Mouse (Mus musculus) stomach, postnatal 0 days (tissue): ENCODE measurements at regions not wholly inside any gene's neighbourhood (a gene's known extent, or its start where the extent isn't known, plus 50 kb on each side); places are given as distances from the start of the nearest gene placed in this dataset.

ENCODE experiments used
- ATAC-seq: fragments of 200-750 bp; cut with Nextera tagmentation; 2 replicates; pipeline ENCODE4 v1.8.0; 2017; ENCODE audit not compliant: low FRiP score, low TSS enrichment
- DNase-seq: peaks from one replicate; pipeline ENCODE4 v3.0.0-alpha.2; 2016; ENCODE audit warnings: low spot score
- H3K27ac ChIP-seq: fragments of 300-500 bp; sonication (generic); replicated peaks from 2 replicates; pipeline ENCODE4 v1.5.1; 2014; ENCODE audit warnings: mild to moderate bottlenecking, control low read depth
- H3K27me3 ChIP-seq: fragments of 300-500 bp; sonication (generic); 2 replicates; pipeline ENCODE4 v1.6.1; 2014; ENCODE audit warnings: low read length; ENCODE audit not compliant: control insufficient read depth, insufficient read depth
- H3K36me3 ChIP-seq: fragments of 300-500 bp; sonication (generic); 2 replicates; pipeline ENCODE4 v1.6.1; 2014; ENCODE audit warnings: low read length, mixed read lengths; ENCODE audit not compliant: control insufficient read depth, insufficient read depth
- H3K4me1 ChIP-seq: fragments of 300-500 bp; sonication (generic); replicated peaks from 2 replicates; pipeline ENCODE4 v1.6.1; 2014; ENCODE audit warnings: antibody characterized with exemption; ENCODE audit not compliant: control insufficient read depth, insufficient read depth
- H3K4me2 ChIP-seq: fragments of 300-500 bp; sonication (generic); replicated peaks from 2 replicates; pipeline ENCODE4 v1.6.1; 2014; ENCODE audit warnings: low read depth, mild to moderate bottlenecking, control low read depth, moderate library complexity
- H3K4me3 ChIP-seq: fragments of 300-500 bp; sonication (generic); 2 replicates; pipeline ENCODE4 v1.5.1; 2014; ENCODE audit warnings: low read depth, low read length, control low read depth
- H3K9ac ChIP-seq: fragments of 300-500 bp; sonication (generic); 2 replicates; pipeline ENCODE4 v1.6.1; 2014; ENCODE audit warnings: mild to moderate bottlenecking, low read length, control low read depth, mixed read lengths
- H3K9me3 ChIP-seq: fragments of 300-500 bp; sonication (generic); 2 replicates; pipeline ENCODE4 v1.6.1; 2016; ENCODE audit warnings: low read length; ENCODE audit not compliant: control insufficient read depth
- CTCF ChIP-seq: IDR thresholded peaks from 2 replicates; pipeline ENCODE4 v1.5.1; 2016; ENCODE audit warnings: antibody characterized with exemption, low read depth, mild to moderate bottlenecking, moderate library complexity
- EP300 ChIP-seq: optimal IDR thresholded peaks from 2 replicates; pipeline ENCODE3; 2016; ENCODE audit warnings: antibody characterized with exemption
- WGBS: fragments of 180-500 bp; shearing (Covaris S2); extraction: QIAGEN DNeasy Blood & Tissue Kit; methylation state at CpG from one replicate; pipeline ENCODE4 v1.1.7; 2014; 5-methylcytosine and 5-hydroxymethylcytosine counted together

DNA sequence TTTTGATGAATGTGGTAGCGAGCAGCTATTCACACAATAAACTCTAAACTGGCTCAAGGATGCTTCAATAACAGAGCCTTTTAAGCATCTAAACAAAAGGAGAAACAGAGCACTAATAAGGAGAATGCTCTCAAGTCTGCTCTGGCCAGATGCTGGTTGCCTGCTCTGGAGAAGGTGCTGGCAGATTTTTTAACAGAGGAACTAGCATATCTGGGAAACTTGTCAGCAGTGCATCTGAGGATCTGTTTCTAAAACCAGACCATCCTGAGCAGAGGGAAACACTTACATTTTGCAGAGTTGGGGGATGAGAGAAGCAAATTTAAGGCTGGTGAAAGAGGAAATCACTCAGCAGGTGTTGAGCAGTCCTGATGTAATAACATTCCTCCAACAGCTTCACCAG, 2748.6 kb upstream of the Gm7489 start:
- DNase-seq: no peak
- no peaks in the 10 kb centered on the region for H3K27me3 ChIP-seq
- H3K9ac ChIP-seq: no peak overlapping the region
- no peak overlapping the region for H3K4me2 ChIP-seq
- no peak for ATAC-seq
- H3K4me3 ChIP-seq: no peak overlapping the region
- no peaks in the 10 kb centered on the region for H3K9me3 ChIP-seq
- TF ChIP-seq EP300: no peak
- TF ChIP-seq CTCF: no peak
- no peaks in the 10 kb centered on the region for H3K36me3 ChIP-seq
- H3K27ac ChIP-seq: no peak overlapping the region
- WGBS: 74% methylated on average over 1 of the region's 1 CpGs
- no peaks in the 10 kb centered on the region for H3K4me1 ChIP-seq

- TF ChIP-seq CTCF (no peak), EP300 (no peak)
- H3K4me3 ChIP-seq: no peak overlapping the region
- 41% methylated on average over 4 of the region's 4 CpGs for WGBS
- H3K36me3 ChIP-seq: no peaks in the 10 kb centered on the region
- ATAC-seq (no peak), DNase-seq (no peak)
- no peak overlapping the region for H3K4me2 ChIP-seq
- H3K4me1 ChIP-seq: no peaks in the 10 kb centered on the region
- H3K9me3 ChIP-seq: no peaks in the 10 kb centered on the region
- no peaks in the 10 kb centered on the region for H3K27me3 ChIP-seq
- no peak overlapping the region for H3K9ac ChIP-seq
- no peak overlapping the region for H3K27ac ChIP-seq
Measured at GRCm38 (mm10) chr15:51139507-51139906, 2745.2 kb upstream of the Gm7489 start.

- H3K27me3 ChIP-seq: no peaks in the 10 kb centered on the region
- H3K9me3 ChIP-seq: no peaks in the 10 kb centered on the region
- no peaks in the 10 kb centered on the region for H3K4me1 ChIP-seq
- no peak for TF ChIP-seq EP300
- DNase-seq (no peak), ATAC-seq (no peak)
- WGBS: 94% methylated on average over 1 of the region's 1 CpGs
- no peak overlapping the region for H3K27ac ChIP-seq
- no peak overlapping the region for H3K9ac ChIP-seq
- H3K4me3 ChIP-seq: no peak overlapping the region
- H3K4me2 ChIP-seq: no peak overlapping the region
- H3K36me3 ChIP-seq: no peaks in the 10 kb centered on the region
Measured at GRCm38 (mm10) chr15:51173976-51174620, 2710.6 kb upstream of the Gm7489 start.

DNA sequence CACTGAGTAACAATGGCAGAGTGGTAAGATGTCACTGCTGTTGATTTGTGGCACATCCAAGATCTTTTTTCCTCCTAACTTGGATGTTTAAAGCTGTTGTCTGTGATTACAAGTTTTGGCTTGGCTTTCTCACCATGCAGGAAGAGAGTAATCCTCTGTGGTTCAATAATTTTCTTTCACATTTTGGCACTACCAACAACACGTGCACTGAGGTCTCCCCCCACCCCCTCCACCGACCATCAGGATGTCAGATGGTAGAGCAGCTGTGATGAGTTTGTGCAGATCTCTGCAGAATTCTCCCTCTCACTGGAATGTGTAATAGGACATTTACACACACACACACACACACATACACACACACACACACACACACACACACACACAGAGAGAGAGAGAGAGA, 2708.2 kb upstream of the Gm7489 start:
- Histone ChIP-seq H3K4me3 (no peak overlapping the region), H3K9ac (no peak overlapping the region), H3K36me3 (no peaks in the 10 kb centered on the region), H3K4me1 (no peaks in the 10 kb centered on the region), H3K27me3 (no peaks in the 10 kb centered on the region), H3K27ac (no peak overlapping the region), H3K9me3 (no peaks in the 10 kb centered on the region), H3K4me2 (no peak overlapping the region)
- no peak for TF ChIP-seq EP300
- no peak for TF ChIP-seq CTCF
- WGBS: 64% methylated on average over 2 of the region's 2 CpGs
- DNase-seq (no peak), ATAC-seq (no peak)

DNA sequence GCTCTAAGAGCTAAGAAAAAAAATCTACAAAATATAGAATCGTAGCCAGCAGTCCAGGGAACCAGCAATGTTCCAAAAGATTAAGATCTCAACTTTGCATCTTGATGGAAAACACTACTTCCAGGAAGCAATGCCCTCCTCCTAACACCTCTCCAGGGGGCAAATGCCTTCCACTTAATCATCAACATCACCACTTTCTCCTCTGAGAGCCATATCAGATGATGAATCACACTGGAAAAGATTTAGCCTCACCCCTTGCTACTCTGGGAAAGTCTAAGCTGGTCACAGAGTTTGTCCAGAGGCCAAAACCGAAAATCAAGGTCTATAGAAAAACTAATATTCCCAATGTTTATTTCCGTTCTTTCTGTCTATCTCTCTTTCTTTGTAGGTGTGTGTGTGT, 2695.6 kb upstream of the Gm7489 start:
- TF ChIP-seq CTCF (no peak), EP300 (no peak)
- H3K27ac ChIP-seq: no peak overlapping the region
- WGBS: 80% methylated on average over 3 of the region's 3 CpGs
- H3K4me1 ChIP-seq: no peaks in the 10 kb centered on the region
- H3K27me3 ChIP-seq: no peaks in the 10 kb centered on the region
- no peak overlapping the region for H3K4me3 ChIP-seq
- DNase-seq: no peak
- no peak for ATAC-seq
- H3K4me2 ChIP-seq: no peak overlapping the region
- H3K9me3 ChIP-seq: no peaks in the 10 kb centered on the region
- no peak overlapping the region for H3K9ac ChIP-seq
- no peaks in the 10 kb centered on the region for H3K36me3 ChIP-seq

GRCm38 (mm10) chr15:51197466-51198158, 2687.1 kb upstream of the Gm7489 start:
- Histone ChIP-seq H3K4me1 (no peaks in the 10 kb centered on the region), H3K4me2 (no peak overlapping the region), H3K4me3 (no peak overlapping the region), H3K9me3 (no peaks in the 10 kb centered on the region), H3K36me3 (no peaks in the 10 kb centered on the region), H3K9ac (no peak overlapping the region), H3K27me3 (no peaks in the 10 kb centered on the region), H3K27ac (no peak overlapping the region)
- no peak for DNase-seq
- TF ChIP-seq EP300 (no peak), CTCF (no peak)
- WGBS: 37% methylated on average over 4 of the region's 4 CpGs
- ATAC-seq: no peak
